9 mouse cellular contexts compared by ENCODE assay signal in the genomic region with DNA sequence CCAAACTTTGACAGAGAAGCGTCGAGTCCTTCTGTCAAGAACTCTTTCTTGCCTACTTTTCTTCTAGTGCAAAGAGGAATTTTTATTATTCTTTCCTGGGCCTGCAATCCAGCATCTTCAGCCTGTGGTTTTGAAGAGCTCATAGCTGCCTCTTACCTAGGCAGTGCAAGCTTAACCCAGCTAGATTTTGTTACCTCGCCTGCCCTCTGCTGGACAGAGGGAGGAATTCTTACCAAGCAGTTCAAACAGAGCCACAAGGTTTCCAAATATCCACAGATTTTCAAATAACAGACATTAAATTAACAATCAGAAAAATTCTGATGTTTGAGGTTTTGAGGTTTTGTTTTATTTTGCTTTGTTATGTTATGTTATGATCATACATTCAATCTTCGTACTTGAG.
DNase-seq lines count a peak whose midpoint lies in the region; ATAC-seq lines count a peak whose summit lies in the region.
"Had no signal": no experiment of that assay in that cellular context is flagged by ENCODE, and none has a peak within 500 bp of the region (broad histone marks: within the 10 kb centered on the region; RNA-seq: fewer than 3 reads in every experiment).

No protein-coding gene starts in this region.

- 17% methylated on average over 4 of the region's 4 CpGs for WGBS in heart, embryonic 10.5 days
- 26% methylated on average over 4 of the region's 4 CpGs for WGBS in hindbrain, embryonic 12.5 days
- WGBS in midbrain, embryonic 16.5 days: 26% methylated on average over 4 of the region's 4 CpGs

- no peak overlapping the region for H3K4me3 ChIP-seq in heart, embryonic 10.5 days
- H3K4me3 ChIP-seq in hindbrain, embryonic 12.5 days: no peak overlapping the region
- H3K4me3 ChIP-seq in midbrain, embryonic 16.5 days (ENCODE audit: low read depth, low read length): no peak overlapping the region
- H3K4me3 ChIP-seq: neural tube, embryonic 12.5 days had no signal

- H3K36me3 ChIP-seq in heart, embryonic 10.5 days: no peaks in the 10 kb centered on the region
- H3K36me3 ChIP-seq in hindbrain, embryonic 12.5 days: no peaks in the 10 kb centered on the region
- no peaks in the 10 kb centered on the region for H3K36me3 ChIP-seq in midbrain, embryonic 16.5 days (ENCODE audit: control insufficient read depth, insufficient read depth, low read length)
- H3K36me3 ChIP-seq in splenic B cell, adult 2 months (ENCODE audit: control insufficient read depth, insufficient read depth, low read length, poor library complexity, severe bottlenecking): no peaks in the 10 kb centered on the region
- H3K36me3 ChIP-seq: neural tube, embryonic 12.5 days had no signal

- H3K4me2 ChIP-seq in hindbrain, embryonic 12.5 days (replicated peaks): no peak overlapping the region
- no peak overlapping the region for H3K4me2 ChIP-seq in midbrain, embryonic 16.5 days (ENCODE audit: low read length)
- H3K4me2 ChIP-seq: neural tube, embryonic 12.5 days had no signal

- no peaks in the 10 kb centered on the region for H3K27me3 ChIP-seq in heart, embryonic 10.5 days (ENCODE audit: insufficient read depth, poor library complexity, severe bottlenecking)
- no peaks in the 10 kb centered on the region for H3K27me3 ChIP-seq in hindbrain, embryonic 12.5 days
- H3K27me3 ChIP-seq in midbrain, embryonic 16.5 days (ENCODE audit: control insufficient read depth, insufficient read depth, low read depth, low read length): no peaks in the 10 kb centered on the region
- no peaks in the 10 kb centered on the region; the same call in 1 of the 2 replicates for H3K27me3 ChIP-seq in splenic B cell, adult 2 months (ENCODE audit: control insufficient read depth, insufficient read depth, low read length, poor library complexity, severe bottlenecking)
- H3K27me3 ChIP-seq: neural tube, embryonic 12.5 days had no signal

- H3K9ac ChIP-seq in hindbrain, embryonic 12.5 days: no peak overlapping the region
- H3K9ac ChIP-seq in midbrain, embryonic 16.5 days (ENCODE audit: low read depth, low read length): no peak overlapping the region
- H3K9ac ChIP-seq: neural tube, embryonic 12.5 days had no signal

- no peaks in the 10 kb centered on the region for H3K9me3 ChIP-seq in heart, embryonic 10.5 days
- H3K9me3 ChIP-seq in hindbrain, embryonic 12.5 days (replicated peaks): no peaks in the 10 kb centered on the region
- H3K9me3 ChIP-seq in midbrain, embryonic 16.5 days (replicated peaks; ENCODE audit: control insufficient read depth, low read length, poor library complexity, severe bottlenecking): no peaks in the 10 kb centered on the region
- H3K9me3 ChIP-seq: neural tube, embryonic 12.5 days had no signal

- H3K27ac ChIP-seq in heart, embryonic 10.5 days: no peak overlapping the region
- H3K27ac ChIP-seq in hindbrain, embryonic 12.5 days: no peak overlapping the region
- no peak overlapping the region for H3K27ac ChIP-seq in midbrain, embryonic 16.5 days (ENCODE audit: low read length)
- H3K27ac ChIP-seq: neural tube, embryonic 12.5 days had no signal

- DNase-seq in heart, adult 8-10 months (ENCODE audit: low spot score): peak; percentile 26
- no peak for DNase-seq in heart, embryonic 10.5 days (ENCODE audit: low spot score)
- DNase-seq in brain, embryonic 18.5 days (ENCODE audit: low read depth, low spot score): peak; percentile 55
- peak; percentile 67 to 69 for DNase-seq in left cerebral cortex, postnatal 10 days (ENCODE audit: extremely low spot score in 1 of 2, low spot score in 2 of 2)
- DNase-seq in splenic B cell, adult 2 months (ENCODE audit: low read depth, low spot score): peak; percentile 87

- no peaks in the 10 kb centered on the region for H3K4me1 ChIP-seq in heart, embryonic 10.5 days
- H3K4me1 ChIP-seq in hindbrain, embryonic 12.5 days: no peaks in the 10 kb centered on the region
- no peaks in the 10 kb centered on the region for H3K4me1 ChIP-seq in midbrain, embryonic 16.5 days (ENCODE audit: control insufficient read depth, insufficient read depth, low read length)
- H3K4me1 ChIP-seq: neural tube, embryonic 12.5 days had no signal

- peak; percentile 49; the same call in 1 of the 2 replicates for ATAC-seq in erythroid progenitor cell, adult 5-6 weeks (replicated peaks; ENCODE audit: low FRiP score, poor library complexity, severe bottlenecking)
- ATAC-seq in hindbrain, embryonic 12.5 days (ENCODE audit: low FRiP score): peak; percentile 72; the same call in 1 of the 2 replicates
- ATAC-seq in midbrain, embryonic 16.5 days: peak; percentile 72

- intact Hi-C loops in left cerebral cortex, postnatal 10 days (cut with DNase I): loop anchor here (5.0 to 10.0 kb wide), 2 partner anchors 858 to 896 kb away; no protein-coding TSS in a partner anchor
